Mouse (Mus musculus) heart, adult 2 months (tissue): ENCODE measurements at regions not wholly inside any gene's neighbourhood (a gene's known extent, or its start where the extent isn't known, plus 50 kb on each side); places are given as distances from the start of the nearest gene placed in this dataset.

Experiments
- DNase-seq, 2 experiments: peaks; one replicate each; pipeline ENCODE4 v3.0.0; 2021
- H3K27ac ChIP-seq: fragments of 200-600 bp; 2 replicates; pipeline ENCODE4 v1.8.1; 2022
- H3K27me3 ChIP-seq: fragments of 200-500 bp; 2 replicates; pipeline ENCODE4 v1.6.1; 2012; ENCODE audit warnings: mild to moderate bottlenecking, low read length, inconsistent platforms, mixed read lengths; ENCODE audit not compliant: control insufficient read depth, insufficient read depth
- H3K36me3 ChIP-seq: fragments of 200-500 bp; 2 replicates; pipeline ENCODE4 v1.6.1; 2012; ENCODE audit warnings: low read length, inconsistent platforms; ENCODE audit not compliant: control insufficient read depth, insufficient read depth
- H3K4me1 ChIP-seq: fragments of 200-500 bp; 2 replicates; pipeline ENCODE4 v1.6.1; 2011; ENCODE audit warnings: low read length; ENCODE audit not compliant: control insufficient read depth, insufficient read depth
- H3K4me3 ChIP-seq: fragments of 200-600 bp; 2 replicates; pipeline ENCODE4 v1.8.1; 2022
- H3K79me2 ChIP-seq: fragments of 200-500 bp; replicated peaks from 2 replicates; pipeline ENCODE4 v1.6.1; 2012; ENCODE audit warnings: mild to moderate bottlenecking, inconsistent platforms, low read length, moderate library complexity, mixed read lengths; ENCODE audit not compliant: control insufficient read depth, insufficient read depth
- H3K9ac ChIP-seq: fragments of 200-500 bp; 2 replicates; pipeline ENCODE4 v1.6.1; 2012; ENCODE audit warnings: low read depth, mild to moderate bottlenecking, control low read depth, inconsistent platforms, low read length, mixed read lengths
- CTCF ChIP-seq: fragments of 200-600 bp; IDR thresholded peaks from 2 replicates; pipeline ENCODE4 v1.8.1; 2022; ENCODE audit warnings: antibody characterized with exemption, mild to moderate bottlenecking, moderate library complexity
- EP300 ChIP-seq: fragments of 200-500 bp; IDR thresholded peaks from 2 replicates; pipeline ENCODE4 v1.6.1; 2011; ENCODE audit warnings: low read depth, low read length, control low read depth; ENCODE audit not compliant: insufficient read depth
- POLR2A ChIP-seq: fragments of 200-500 bp; IDR thresholded peaks from 2 replicates; pipeline ENCODE4 v1.6.1; 2011; ENCODE audit warnings: mild to moderate bottlenecking, low read depth, low read length, control low read depth; ENCODE audit not compliant: insufficient read depth
- WGBS: fragments of 180-500 bp; shearing (Covaris S2); methylation state at CpG from one replicate; pipeline ENCODE4 v1.1.7; 2018; 5-methylcytosine and 5-hydroxymethylcytosine counted together
- intact Hi-C: fragments of 180-260 bp; cut with DNase I; formaldehyde crosslinking; loops from one replicate; pipeline ENCODE4 v1.15.1; 2025

DNA sequence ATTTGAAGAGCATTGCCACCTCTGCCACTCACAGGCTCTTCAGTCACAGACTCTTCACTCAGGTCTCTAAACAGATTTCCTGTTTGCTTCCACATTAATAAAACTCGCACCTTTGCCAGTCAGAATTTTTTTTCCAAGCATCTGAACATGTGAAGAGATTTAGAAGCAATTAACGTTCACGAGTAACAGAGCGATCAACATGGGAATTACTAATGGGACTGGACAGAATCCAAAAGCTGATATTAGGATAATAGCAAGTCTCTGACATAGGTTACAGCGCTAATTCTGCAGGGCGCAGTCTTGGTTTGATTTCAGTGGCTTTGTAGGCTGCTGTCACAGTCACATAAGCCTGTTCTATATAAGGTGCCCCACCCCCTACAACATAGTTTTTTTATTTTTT lies 275.6 kb downstream of the Dhx15 start:
- Histone ChIP-seq H3K79me2 (no peaks in the 10 kb centered on the region), H3K27ac (no peak overlapping the region), H3K4me3 (no peak overlapping the region), H3K36me3 (no peaks in the 10 kb centered on the region), H3K9ac (no peak overlapping the region), H3K27me3 (no peaks in the 10 kb centered on the region), H3K4me1 (no peaks in the 10 kb centered on the region)
- TF ChIP-seq CTCF: no peak
- no peak for TF ChIP-seq EP300
- no peak for TF ChIP-seq POLR2A
- intact Hi-C loops: no loop called here
- WGBS: 71% methylated on average over 6 of the region's 6 CpGs
- DNase-seq: no peak

DNA sequence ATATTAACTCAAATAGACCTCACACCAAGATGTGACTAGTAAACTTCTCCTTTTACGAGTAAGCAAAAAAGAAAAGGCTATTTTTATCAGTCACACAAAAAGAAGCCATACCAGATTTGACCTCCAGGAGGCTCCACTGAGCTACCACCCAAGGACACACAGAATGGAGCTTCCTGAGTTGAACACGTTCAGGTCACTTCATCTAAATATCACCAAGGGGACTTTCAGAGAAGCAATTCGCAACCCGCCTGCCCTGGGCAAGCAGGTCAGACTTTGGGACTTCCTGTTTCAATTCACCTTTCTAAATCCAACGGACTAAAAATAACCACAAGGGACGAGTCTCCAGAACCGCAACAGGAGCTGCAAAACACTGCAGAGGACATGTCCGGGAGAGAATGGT lies 281.5 kb downstream of the Dhx15 start:
- no peak for TF ChIP-seq POLR2A
- TF ChIP-seq EP300: 0 out of 2 replicates have a peak, but pooled peaks have one; percentile 14
- TF ChIP-seq CTCF: peak; percentile 79
- H3K27me3 ChIP-seq: no peaks in the 10 kb centered on the region

DNA sequence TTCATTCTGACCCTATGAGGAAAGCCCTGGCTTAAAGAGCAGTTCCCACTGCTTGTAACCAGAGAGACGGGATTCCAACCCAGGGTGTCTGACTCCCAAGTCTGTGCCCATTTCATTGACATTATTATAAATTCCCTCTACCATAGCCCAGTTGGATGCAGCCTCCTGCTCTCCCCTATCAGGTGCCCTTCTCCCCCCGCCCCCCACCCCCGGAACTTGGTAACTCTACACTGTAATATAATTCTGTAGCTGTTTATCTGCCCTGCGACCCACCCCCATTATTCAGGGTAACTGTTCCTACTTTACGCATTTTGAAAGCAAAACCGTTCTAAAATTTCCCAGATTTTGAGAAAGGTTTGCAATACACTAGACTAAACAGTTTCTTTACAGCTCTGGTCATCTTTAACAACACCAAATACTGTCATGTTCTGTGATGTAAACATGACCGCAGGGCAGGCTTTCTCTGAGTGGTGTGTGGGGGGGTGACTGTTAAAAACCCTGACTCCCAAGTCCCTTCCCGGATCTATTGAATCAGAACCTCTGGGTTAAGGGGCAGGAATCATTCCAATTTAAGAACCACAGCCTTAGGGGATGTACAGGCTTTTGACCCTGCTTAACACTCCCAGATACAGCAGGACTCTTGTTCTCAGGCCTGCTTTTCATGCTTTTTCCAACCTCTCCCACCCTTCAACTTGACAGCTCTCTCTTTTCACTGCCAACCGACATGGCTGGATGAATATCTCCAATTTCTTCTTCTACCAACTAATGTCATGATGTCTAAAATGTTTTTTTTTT lies 283.8 kb downstream of the Dhx15 start:
- no peak for TF ChIP-seq POLR2A
- TF ChIP-seq EP300: no peak
- no peak for TF ChIP-seq CTCF
- no peak overlapping the region for H3K4me3 ChIP-seq
- H3K27me3 ChIP-seq: no peaks in the 10 kb centered on the region
- H3K36me3 ChIP-seq: no peaks in the 10 kb centered on the region
- no peaks in the 10 kb centered on the region for H3K4me1 ChIP-seq
- no peak for DNase-seq
- no peak overlapping the region for H3K27ac ChIP-seq
- H3K79me2 ChIP-seq: no peaks in the 10 kb centered on the region
- 82% methylated on average over 9 of the region's 9 CpGs for WGBS
- H3K9ac ChIP-seq: no peak overlapping the region
- intact Hi-C loops: no loop called here

More for the DNA sequence above, 281.5 kb downstream of the Dhx15 start:
- no peak overlapping the region for H3K9ac ChIP-seq
- H3K4me1 ChIP-seq: no peaks in the 10 kb centered on the region
- WGBS: 31% methylated on average over 8 of the region's 8 CpGs
- peak; percentile 22 to 25 for DNase-seq
- H3K4me3 ChIP-seq: no peak overlapping the region
- intact Hi-C loops: no loop called here
- no peaks in the 10 kb centered on the region for H3K79me2 ChIP-seq
- H3K36me3 ChIP-seq: no peaks in the 10 kb centered on the region
- H3K27ac ChIP-seq: peak overlapping the region; percentile 68

GRCm38 (mm10) chr5:51894159-51894558 lies 296.2 kb downstream of the Dhx15 start:
- Histone ChIP-seq H3K27me3 (no peaks in the 10 kb centered on the region), H3K79me2 (no peaks in the 10 kb centered on the region), H3K36me3 (no peaks in the 10 kb centered on the region), H3K4me1 (no peaks in the 10 kb centered on the region), H3K27ac (no peak overlapping the region), H3K4me3 (no peak overlapping the region), H3K9ac (no peak overlapping the region)
- intact Hi-C loops: loop anchor here (10.0 kb wide), 1 partner anchor 359 kb away; no protein-coding TSS in a partner anchor
- no peak for DNase-seq
- TF ChIP-seq EP300 (no peak), CTCF (no peak), POLR2A (no peak)
- 69% methylated on average over 8 of the region's 8 CpGs for WGBS

DNA sequence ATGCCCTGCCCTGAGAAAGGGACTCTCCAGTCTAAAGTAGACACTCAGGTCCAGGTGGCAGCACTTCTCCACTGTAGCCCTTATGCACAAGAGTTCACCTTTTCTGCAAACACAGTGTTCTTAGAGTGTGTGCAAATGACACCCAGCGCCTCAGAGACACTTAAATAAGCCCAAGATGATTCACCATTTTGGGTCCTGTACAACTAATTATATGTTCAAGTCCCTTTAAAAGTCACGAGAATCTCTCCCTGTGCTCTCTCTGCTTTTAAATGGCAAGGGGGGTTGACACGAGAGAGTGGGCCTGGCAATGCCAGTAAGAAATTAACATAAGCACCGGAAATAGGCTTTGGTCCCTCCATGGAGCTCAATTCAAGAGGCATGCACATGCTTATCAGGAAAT lies 299.0 kb downstream of the Dhx15 start:
- intact Hi-C loops: loop anchor here (10.0 kb wide), 1 partner anchor 357 kb away; no protein-coding TSS in a partner anchor
- TF ChIP-seq POLR2A (no peak), EP300 (no peak), CTCF (no peak)

GRCm38 (mm10) chr5:51888404-51888803 lies 301.9 kb downstream of the Dhx15 start:
- Histone ChIP-seq H3K9ac (no peak overlapping the region), H3K79me2 (no peaks in the 10 kb centered on the region), H3K4me1 (no peaks in the 10 kb centered on the region), H3K36me3 (no peaks in the 10 kb centered on the region), H3K4me3 (no peak overlapping the region), H3K27me3 (no peaks in the 10 kb centered on the region), H3K27ac (no peak overlapping the region)
- DNase-seq: no peak
- 68% methylated on average over 7 of the region's 7 CpGs for WGBS
- intact Hi-C loops: no loop called here
- TF ChIP-seq POLR2A: no peak
- no peak for TF ChIP-seq CTCF
- no peak for TF ChIP-seq EP300

More for the DNA sequence above, 299.0 kb downstream of the Dhx15 start:
- 71% methylated on average over 4 of the region's 4 CpGs for WGBS
- H3K4me1 ChIP-seq: no peaks in the 10 kb centered on the region
- no peak for DNase-seq
- H3K4me3 ChIP-seq: no peak overlapping the region
- H3K27ac ChIP-seq: no peak overlapping the region
- no peaks in the 10 kb centered on the region for H3K27me3 ChIP-seq
- no peaks in the 10 kb centered on the region for H3K36me3 ChIP-seq
- H3K9ac ChIP-seq: no peak overlapping the region
- no peaks in the 10 kb centered on the region for H3K79me2 ChIP-seq
